Mouse (Mus musculus): ENCODE measurements around the gene Fcgr3. TPM values are rescaled to one million over a fixed set of nuclear protein-coding genes. Genes with fewer than 3 reads are reported as not detected.

The Fcgr3 gene
- total and polyA plus RNA-seq, 3 experiments = 3.7 to 8.5 (median 6.1) TPM

DNA sequence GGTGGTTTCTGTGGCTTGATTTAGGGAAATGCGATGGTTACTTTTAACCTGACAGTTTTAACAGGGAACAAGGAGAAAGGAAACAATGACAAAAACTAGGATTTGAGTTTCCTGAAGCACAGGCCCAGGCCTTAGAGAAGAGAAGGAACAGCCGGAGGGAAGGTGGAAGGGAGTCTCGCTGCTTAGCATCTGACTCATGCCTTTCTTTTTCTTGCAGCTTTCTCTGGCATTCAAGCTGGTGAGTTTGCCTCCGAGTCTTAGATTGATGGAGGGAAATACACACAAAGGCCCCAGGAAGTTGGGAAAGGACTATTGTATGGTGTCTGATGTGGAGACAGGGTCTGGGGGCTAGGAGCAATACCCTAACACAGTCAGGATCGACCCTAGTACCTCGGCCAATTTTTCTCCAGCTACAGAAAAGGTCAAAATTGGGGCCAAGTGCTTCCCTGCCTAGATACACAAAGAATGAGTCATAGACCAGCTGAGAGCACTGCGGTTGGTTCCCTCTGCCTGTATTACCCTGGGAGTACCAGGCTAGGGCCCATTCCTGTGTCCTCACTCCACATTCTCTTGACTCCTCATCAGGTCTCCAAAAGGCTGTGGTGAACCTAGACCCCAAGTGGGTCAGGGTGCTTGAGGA lies 45.3 kb downstream of the Fcgr3 start:
- peak overlapping the region; percentile 72 for H3K9ac ChIP-seq (ENCODE audit: insufficient read depth, low read depth)
- peaks cover 18 to 34% of the 10 kb centered on the region in 2 experiments for H3K36me3 ChIP-seq (replicated peaks in 1 of 2; ENCODE audit: control insufficient read depth in 1 of 2, insufficient read depth in 1 of 2, low read length in 1 of 2)
- H3K4me1 ChIP-seq (ENCODE audit: control insufficient read depth in 1 of 2, insufficient read depth in 2 of 2) = peaks cover 18 to 49% of the 10 kb centered on the region in 2 experiments
- H3K79me2 ChIP-seq (replicated peaks; ENCODE audit: control insufficient read depth, extremely low read depth, insufficient read depth, poor library complexity, severe bottlenecking) = no peaks in the 10 kb centered on the region
- 0 out of 2 replicates have a peak overlapping the region, but pooled peaks have one; percentile 21 for H3K27ac ChIP-seq (ENCODE audit: insufficient read depth, low read depth)
- dilution Hi-C loops (cut with MboI; ENCODE audit: extremely low pct_ligation_motif_present, extremely low pct_unique_long_range_greater_than_20kb, low sequenced_read_pairs) = no loop called here
- no peak for DNase-seq (ENCODE audit: extremely low read depth)
- H3K27me3 ChIP-seq (replicated peaks) = no peaks in the 10 kb centered on the region
- TF ChIP-seq ZMIZ1 (IDR thresholded peaks at IDR 0.05; ENCODE audit: low read depth, low read length) = 0 out of 2 replicates have a peak, but pooled peaks have one; percentile 11
- TF ChIP-seq NELFE (IDR thresholded peaks at IDR 0.05; ENCODE audit: low read depth, low read length) = no peak
- 0 out of 2 replicates have a peak, but pooled peaks have one; percentile 38 for TF ChIP-seq ETS1 (conservative IDR thresholded peaks at IDR 0.05; ENCODE audit: low read depth, low read length)
- TF ChIP-seq BHLHE40 (IDR thresholded peaks at IDR 0.05; ENCODE audit: low read depth, low read length) = no peak
- no peak for TF ChIP-seq CHD1 (IDR thresholded peaks at IDR 0.05; ENCODE audit: low read depth, low read length)
- peaks cover 6% of the 10 kb centered on the region for H3K9me3 ChIP-seq (replicated peaks; ENCODE audit: low read length)
- peak overlapping the region; percentile 55 to 59 (median 58) for H3K4me3 ChIP-seq (replicated peaks in 1 of 3; ENCODE audit: low read depth in 2 of 3, low read length in 2 of 3, poor library complexity in 1 of 3)
- peak overlapping the region; percentile 83 for H3K4me2 ChIP-seq (ENCODE audit: insufficient read depth, low read depth, poor library complexity, severe bottlenecking)
- in situ Hi-C loops (cut with MboI; ENCODE audit: low pct_ligation_motif_present, low pct_unique_long_range_greater_than_20kb, low sequenced_read_pairs) = no loop called here

DNA sequence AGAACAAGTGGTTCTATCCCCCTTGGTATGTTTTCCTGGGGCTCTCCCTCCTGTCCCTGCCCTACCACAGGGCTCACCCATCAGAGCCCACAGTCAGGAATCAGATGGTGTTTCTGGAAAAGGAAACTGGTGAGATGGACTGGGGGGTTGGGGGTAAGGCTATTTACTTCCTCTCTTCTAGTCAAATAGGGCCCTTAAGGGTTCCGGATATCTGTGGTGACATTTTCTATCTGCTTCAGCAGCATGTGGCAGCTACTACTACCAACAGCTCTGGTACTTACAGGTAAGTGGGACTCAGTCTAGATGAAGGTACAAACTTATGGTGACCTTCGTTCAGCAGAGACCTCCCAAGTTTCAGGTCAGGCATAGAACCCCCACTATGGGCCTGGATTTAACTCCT lies 46.0 kb downstream of the Fcgr3 start, which contains the start of gene Fcgr4:
TSS of gene Fcgr4 (plus strand) at position 184 of the 400 bp plus-strand sequence.
- Histone ChIP-seq H3K9ac (ENCODE audit: insufficient read depth, low read depth) (peak within 1 kb of the TSS; percentile 72), H3K9me3 (replicated peaks; ENCODE audit: low read length) (peaks cover 6% of the 10 kb centered on the region), H3K36me3 (replicated peaks in 1 of 2; ENCODE audit: control insufficient read depth in 1 of 2, insufficient read depth in 1 of 2, low read length in 1 of 2) (peaks cover 15 to 30% of the 10 kb centered on the region in 2 experiments), H3K4me3 (replicated peaks in 1 of 3; ENCODE audit: low read depth in 2 of 3, low read length in 2 of 3, poor library complexity in 1 of 3) (peak within 1 kb of the TSS; percentile 55 to 59 (median 58)), H3K4me1 (ENCODE audit: control insufficient read depth in 1 of 2, insufficient read depth in 2 of 2) (peaks cover 16 to 44% of the 10 kb centered on the region in 2 experiments), H3K4me2 (ENCODE audit: insufficient read depth, low read depth, poor library complexity, severe bottlenecking) (peak within 1 kb of the TSS; percentile 83), H3K79me2 (replicated peaks; ENCODE audit: control insufficient read depth, extremely low read depth, insufficient read depth, poor library complexity, severe bottlenecking) (no peaks in the 10 kb centered on the region), H3K27me3 (replicated peaks) (no peaks in the 10 kb centered on the region), H3K27ac (ENCODE audit: insufficient read depth, low read depth) (peak within 1 kb of the TSS; percentile 21; the same call in 1 of the 2 replicates)
- dilution Hi-C loops (cut with MboI; ENCODE audit: extremely low pct_ligation_motif_present, extremely low pct_unique_long_range_greater_than_20kb, low sequenced_read_pairs) = no loop called here
- DNase-seq (ENCODE audit: extremely low read depth) = peak; percentile 56
- in situ Hi-C loops (cut with MboI; ENCODE audit: low pct_ligation_motif_present, low pct_unique_long_range_greater_than_20kb, low sequenced_read_pairs) = no loop called here
- no peak for TF ChIP-seq GABPA (IDR thresholded peaks at IDR 0.05; ENCODE audit: insufficient replicate concordance, low read depth, low read length)
- TF ChIP-seq POLR2AphosphoS2 (IDR thresholded peaks at IDR 0.05; ENCODE audit: low read depth, low read length) = no peak
- TF ChIP-seq RAD21 (IDR thresholded peaks at IDR 0.05; ENCODE audit: low read depth, low read length) = no peak
- no peak for TF ChIP-seq KAT2A (IDR thresholded peaks at IDR 0.05; ENCODE audit: insufficient replicate concordance, low read length)
- TF ChIP-seq E2F4 (IDR thresholded peaks at IDR 0.05; ENCODE audit: insufficient replicate concordance, low read depth, low read length) = no peak
- peak; percentile 62 for TF ChIP-seq EP300 (IDR thresholded peaks at IDR 0.05; ENCODE audit: low read length)
- no peak for TF ChIP-seq JUN (IDR thresholded peaks at IDR 0.05; ENCODE audit: insufficient read depth, low read depth, low read length)
- TF ChIP-seq CTCF (conservative IDR thresholded peaks at IDR 0.05 in 1 of 2, IDR thresholded peaks at IDR 0.05 in 1 of 2; ENCODE audit: low read depth in 2 of 2, low read length in 2 of 2) = no peak
- TF ChIP-seq BHLHE40 (IDR thresholded peaks at IDR 0.05; ENCODE audit: low read depth, low read length) = peak; percentile 9; the same call in 1 of the 2 replicates
- TF ChIP-seq USF2 (conservative IDR thresholded peaks at IDR 0.05; ENCODE audit: low read depth, low read length) = no peak
- TF ChIP-seq HCFC1 (IDR thresholded peaks at IDR 0.05; ENCODE audit: low read depth, low read length) = peak; percentile 58
- peak; percentile 58; the same call in 1 of the 2 replicates for TF ChIP-seq TCF12 (IDR thresholded peaks at IDR 0.05; ENCODE audit: low read depth, low read length)
- no peak for TF ChIP-seq USF1 (IDR thresholded peaks at IDR 0.05; ENCODE audit: low read depth, low read length)
- TF ChIP-seq MEF2A (IDR thresholded peaks at IDR 0.05; ENCODE audit: borderline replicate concordance, low read depth, low read length) = 0 out of 2 replicates have a peak, but pooled peaks have one; percentile 3
- peak; percentile 33; the same call in 1 of the 2 replicates for TF ChIP-seq CHD2 (IDR thresholded peaks at IDR 0.05; ENCODE audit: low read length)
- peak; percentile 74 for TF ChIP-seq NELFE (IDR thresholded peaks at IDR 0.05; ENCODE audit: low read depth, low read length)
- 0 out of 2 replicates have a peak, but pooled peaks have one; percentile 15 for TF ChIP-seq JUND (conservative IDR thresholded peaks at IDR 0.05; ENCODE audit: low read depth, low read length)
- no peak for TF ChIP-seq ZKSCAN1 (IDR thresholded peaks at IDR 0.05; ENCODE audit: borderline replicate concordance, low read depth, low read length)
- TF ChIP-seq NRF1 (IDR thresholded peaks at IDR 0.05; ENCODE audit: low read depth, low read length) = no peak; the same call in 1 of the 2 replicates
- peak; percentile 45; the same call in 1 of the 2 replicates for TF ChIP-seq ZMIZ1 (IDR thresholded peaks at IDR 0.05; ENCODE audit: low read depth, low read length)
- no peak; the same call in 1 of the 2 replicates for TF ChIP-seq TBP (conservative IDR thresholded peaks at IDR 0.05; ENCODE audit: low read depth, low read length)
- 0 out of 2 replicates have a peak, but pooled peaks have one; percentile 29 for TF ChIP-seq MAZ (IDR thresholded peaks at IDR 0.05; ENCODE audit: low read depth, low read length)
- peak; percentile 48; the same call in 1 of the 2 replicates for TF ChIP-seq ETS1 (conservative IDR thresholded peaks at IDR 0.05; ENCODE audit: low read depth, low read length)
- peak; percentile 77; the same call in 1 of the 2 replicates for TF ChIP-seq SIN3A (IDR thresholded peaks at IDR 0.05; ENCODE audit: low read length)
- TF ChIP-seq POLR2A (IDR thresholded peaks at IDR 0.05; ENCODE audit: low read depth, low read length) = peak; percentile 58; the same call in 1 of the 2 replicates
- no peak for TF ChIP-seq ZC3H11A (IDR thresholded peaks at IDR 0.05; ENCODE audit: low read depth, low read length)
- TF ChIP-seq ELF1 (IDR thresholded peaks at IDR 0.05; ENCODE audit: low read depth, low read length) = peak; percentile 68; the same call in 1 of the 2 replicates
- TF ChIP-seq MAFK (IDR thresholded peaks at IDR 0.05; ENCODE audit: insufficient replicate concordance, low read length) = no peak
- peak; percentile 80 for TF ChIP-seq MAX (IDR thresholded peaks at IDR 0.05; ENCODE audit: low read length)

Data from CH12.LX (cell line).